Comparison of ENCODE assay signal across 25 mouse cellular contexts in genomic region chr1:77484766-77485596, GRCm38 (mm10). TPM values are rescaled to one million over a fixed set of nuclear protein-coding genes. Genes with fewer than 3 reads are reported as not detected.
DNase-seq lines count a peak whose midpoint lies in the region; ATAC-seq and TF ChIP-seq lines count a peak whose summit lies in the region.
"Had no signal": no experiment of that assay in that cellular context is flagged by ENCODE, and none has a peak within 500 bp of the region (broad histone marks: within the 10 kb centered on the region; RNA-seq: fewer than 3 reads in every experiment).

No protein-coding gene starts in this region.

- H3K27ac ChIP-seq in forebrain, embryonic 15.5 days (replicated peaks): 0 out of 2 replicates have a peak overlapping the region, but pooled peaks have one; percentile 57
- no peak overlapping the region for H3K27ac ChIP-seq in forebrain, embryonic 11.5 days (ENCODE audit: low read depth, low read length)
- no peak overlapping the region for H3K27ac ChIP-seq in lung, embryonic 15.5 days
- H3K27ac ChIP-seq in lung, postnatal 0 days (ENCODE audit: low read length): no peak overlapping the region
- H3K27ac ChIP-seq in forebrain, postnatal 0 days (ENCODE audit: low read depth, low read length): no peak overlapping the region
- H3K27ac ChIP-seq: embryonic facial prominence, embryonic 13.5 days; heart, embryonic 15.5 days; hindbrain, embryonic 14.5 days; liver, embryonic 13.5 days; neural tube, embryonic 13.5 days had no signal

- intact Hi-C loops in left cerebral cortex, postnatal 4 days (cut with DNase I): no loop called here

- H3K9ac ChIP-seq in forebrain, embryonic 15.5 days (replicated peaks): no peak overlapping the region
- no peak overlapping the region for H3K9ac ChIP-seq in forebrain, embryonic 11.5 days (ENCODE audit: low read length)
- H3K9ac ChIP-seq in lung, embryonic 15.5 days: no peak overlapping the region
- no peak overlapping the region for H3K9ac ChIP-seq in lung, postnatal 0 days (replicated peaks; ENCODE audit: low read depth)
- no peak overlapping the region for H3K9ac ChIP-seq in forebrain, postnatal 0 days
- H3K9ac ChIP-seq: embryonic facial prominence, embryonic 13.5 days; heart, embryonic 15.5 days; hindbrain, embryonic 14.5 days; liver, embryonic 13.5 days; neural tube, embryonic 13.5 days had no signal

- no peak for TF ChIP-seq CTCF in lung, postnatal 0 days (IDR thresholded peaks at IDR 0.05)
- TF ChIP-seq CTCF in forebrain, postnatal 0 days (IDR thresholded peaks at IDR 0.05; ENCODE audit: low read depth): no peak

- no peak for DNase-seq in forebrain, embryonic 11.5 days (ENCODE audit: low spot score)
- DNase-seq in lung, postnatal 0 days (ENCODE audit: low spot score): no peak
- DNase-seq in forebrain, postnatal 0 days: no peak
- no peak for DNase-seq in left cerebral cortex, postnatal 4 days
- DNase-seq: adrenal gland, adult 8-10 months; cerebellum, adult 18-20 months; cerebellum, postnatal 14 days; gastrocnemius, postnatal 25 days; heart, postnatal 36 days; kidney, adult 2 months; kidney, postnatal 14 days; liver, embryonic 13.5 days; lung, adult 2 months; midbrain, embryonic 14.5 days; retina, postnatal 1 day; right cerebral cortex, postnatal 25 days; spleen, adult 18-20 months had no signal

- no peak for TF ChIP-seq EP300 in lung, postnatal 0 days (IDR thresholded peaks at IDR 0.05)

- 65% methylated on average over 6 of the region's 6 CpGs for WGBS in forebrain, embryonic 15.5 days
- 94% methylated on average over 6 of the region's 6 CpGs for WGBS in forebrain, embryonic 11.5 days
- 49% methylated on average over 6 of the region's 6 CpGs for WGBS in lung, embryonic 15.5 days
- 61% methylated on average over 6 of the region's 6 CpGs for WGBS in lung, postnatal 0 days
- WGBS in forebrain, postnatal 0 days: 62% methylated on average over 6 of the region's 6 CpGs

- ATAC-seq in forebrain, embryonic 15.5 days (replicated peaks): 0 out of 2 replicates have a peak, but pooled peaks have one; percentile 38
- ATAC-seq in forebrain, embryonic 11.5 days (replicated peaks; ENCODE audit: low FRiP score): no peak
- peak; percentile 52; the same call in 1 of the 2 replicates for ATAC-seq in lung, embryonic 15.5 days (ENCODE audit: borderline replicate concordance, extremely low read depth, low FRiP score, low TSS enrichment)
- no peak for ATAC-seq in lung, postnatal 0 days
- ATAC-seq in forebrain, postnatal 0 days: peak; percentile 50; the same call in 1 of the 2 replicates
- no peak for ATAC-seq in megakaryocyte-erythroid progenitor cell, adult 5-6 weeks (replicated peaks; ENCODE audit: low FRiP score, low TSS enrichment, poor library complexity, severe bottlenecking)

- peaks cover 20% of the 10 kb centered on the region for H3K4me1 ChIP-seq in forebrain, embryonic 15.5 days
- peaks cover 3% of the 10 kb centered on the region; the same call in 1 of the 2 replicates for H3K4me1 ChIP-seq in forebrain, embryonic 11.5 days (replicated peaks; ENCODE audit: control insufficient read depth, insufficient read depth, low read length)
- peaks cover 12% of the 10 kb centered on the region; the same call in 1 of the 2 replicates for H3K4me1 ChIP-seq in lung, embryonic 15.5 days
- H3K4me1 ChIP-seq in lung, postnatal 0 days (ENCODE audit: insufficient read depth, low read depth, low read length): 0 out of 2 replicates have a peak, but pooled peaks cover 4% of the 10 kb centered on the region
- H3K4me1 ChIP-seq in forebrain, postnatal 0 days (ENCODE audit: insufficient read depth): peaks cover 3% of the 10 kb centered on the region; the same call in 1 of the 2 replicates
- H3K4me1 ChIP-seq: heart, embryonic 15.5 days; liver, embryonic 13.5 days; megakaryocyte, embryonic 14.5 days had no signal

- no peaks in the 10 kb centered on the region for H3K9me3 ChIP-seq in forebrain, embryonic 15.5 days
- H3K9me3 ChIP-seq in forebrain, embryonic 11.5 days (ENCODE audit: control insufficient read depth, low read length): no peaks in the 10 kb centered on the region
- no peaks in the 10 kb centered on the region for H3K9me3 ChIP-seq in lung, embryonic 15.5 days
- no peaks in the 10 kb centered on the region for H3K9me3 ChIP-seq in lung, postnatal 0 days (ENCODE audit: low read length)
- H3K9me3 ChIP-seq in forebrain, postnatal 0 days (ENCODE audit: low read length): no peaks in the 10 kb centered on the region
- H3K9me3 ChIP-seq: embryonic facial prominence, embryonic 13.5 days; heart, embryonic 15.5 days; liver, embryonic 13.5 days; megakaryocyte, embryonic 14.5 days; neural tube, embryonic 13.5 days had no signal

- H3K27me3 ChIP-seq in forebrain, embryonic 15.5 days: no peaks in the 10 kb centered on the region
- H3K27me3 ChIP-seq in forebrain, embryonic 11.5 days (ENCODE audit: control insufficient read depth, insufficient read depth, low read length): no peaks in the 10 kb centered on the region
- no peaks in the 10 kb centered on the region for H3K27me3 ChIP-seq in lung, embryonic 15.5 days
- no peaks in the 10 kb centered on the region for H3K27me3 ChIP-seq in lung, postnatal 0 days (replicated peaks; ENCODE audit: insufficient read depth, low read length)
- no peaks in the 10 kb centered on the region for H3K27me3 ChIP-seq in forebrain, postnatal 0 days (ENCODE audit: insufficient read depth, low read length)
- H3K27me3 ChIP-seq: embryonic facial prominence, embryonic 13.5 days; heart, embryonic 15.5 days; liver, embryonic 13.5 days; megakaryocyte, embryonic 14.5 days; neural tube, embryonic 13.5 days had no signal

- H3K4me2 ChIP-seq in forebrain, embryonic 15.5 days (replicated peaks): 0 out of 2 replicates have a peak overlapping the region, but pooled peaks have one; percentile 12
- no peak overlapping the region for H3K4me2 ChIP-seq in forebrain, embryonic 11.5 days (ENCODE audit: low read depth, low read length, severe bottlenecking)
- no peak overlapping the region for H3K4me2 ChIP-seq in lung, embryonic 15.5 days
- H3K4me2 ChIP-seq in lung, postnatal 0 days (replicated peaks; ENCODE audit: low read depth, low read length): no peak overlapping the region
- no peak overlapping the region for H3K4me2 ChIP-seq in forebrain, postnatal 0 days (ENCODE audit: low read depth)
- H3K4me2 ChIP-seq: embryonic facial prominence, embryonic 13.5 days; heart, embryonic 15.5 days; hindbrain, embryonic 14.5 days; liver, embryonic 13.5 days; neural tube, embryonic 13.5 days had no signal

- no peak overlapping the region for H3K4me3 ChIP-seq in forebrain, embryonic 15.5 days
- no peak overlapping the region for H3K4me3 ChIP-seq in forebrain, embryonic 11.5 days (ENCODE audit: low read depth, low read length)
- H3K4me3 ChIP-seq in lung, embryonic 15.5 days: no peak overlapping the region
- H3K4me3 ChIP-seq in lung, postnatal 0 days (ENCODE audit: low read depth, low read length): no peak overlapping the region
- H3K4me3 ChIP-seq in forebrain, postnatal 0 days (ENCODE audit: low read depth, low read length): no peak overlapping the region
- H3K4me3 ChIP-seq: embryonic facial prominence, embryonic 13.5 days; heart, embryonic 15.5 days; liver, embryonic 13.5 days; megakaryocyte, embryonic 14.5 days; neural tube, embryonic 13.5 days had no signal

- no peaks in the 10 kb centered on the region for H3K36me3 ChIP-seq in forebrain, embryonic 15.5 days
- H3K36me3 ChIP-seq in forebrain, embryonic 11.5 days (ENCODE audit: control insufficient read depth, insufficient read depth, low read length): no peaks in the 10 kb centered on the region
- no peaks in the 10 kb centered on the region for H3K36me3 ChIP-seq in lung, embryonic 15.5 days
- no peaks in the 10 kb centered on the region for H3K36me3 ChIP-seq in lung, postnatal 0 days (ENCODE audit: insufficient read depth, low read length)
- no peaks in the 10 kb centered on the region for H3K36me3 ChIP-seq in forebrain, postnatal 0 days (ENCODE audit: insufficient read depth)
- H3K36me3 ChIP-seq: heart, embryonic 15.5 days; liver, embryonic 13.5 days; neural tube, embryonic 13.5 days had no signal

RNA-seq across cellular contexts. Expression of gene Epha4, which starts 29.9 kb away (rescaled TPM):
- polyA plus RNA-seq in forebrain, embryonic 15.5 days (2015; fragmentation: Nextera tagmentation; extraction: Ambion mirVana): 93.3 and 95.7 TPM in 2 replicates
- polyA plus RNA-seq in forebrain, embryonic 11.5 days (2014; fragmentation: Nextera tagmentation; extraction: Ambion mirVana): 38.4 and 42.9 TPM in 2 replicates
- 14.2 and 16.9 TPM in 2 replicates for polyA plus RNA-seq in lung, embryonic 15.5 days (2015; fragmentation: Nextera tagmentation; extraction: Ambion mirVana)
- polyA plus RNA-seq in lung, postnatal 0 days (2015; fragmentation: Nextera tagmentation; extraction: Ambion mirVana): 9.5 and 9.6 TPM in 2 replicates
- 111 and 118 TPM in 2 replicates for total RNA-seq in forebrain, postnatal 0 days (2014; rRNA removed)
- polyA plus RNA-seq in forebrain, postnatal 0 days (2015; fragmentation: Nextera tagmentation; extraction: Ambion mirVana): 45.9 and 58.7 TPM in 2 replicates
- total RNA-seq in megakaryocyte-erythroid progenitor cell, adult 5-6 weeks (2014; fragmentation: Nextera tagmentation): 0.25 and 1.2 TPM in 2 replicates
- total RNA-seq in megakaryocyte-erythroid progenitor cell, adult 5-6 weeks (2017): 0.09 and 0.42 TPM in 2 replicates
- 100 to 1,000 TPM; 139 to 161 TPM for total RNA-seq in left cerebral cortex, postnatal 4 days (2021)

Comparison
In these comparisons a context has a peak if more than half of its experiments do, and no peak if none do; other contexts are left out.
1. ATAC-seq: peak in forebrain, embryonic 15.5 days (single experiment), lung, embryonic 15.5 days (single experiment) and forebrain, postnatal 0 days (single experiment); none in forebrain, embryonic 11.5 days (single experiment), lung, postnatal 0 days (single experiment) and megakaryocyte-erythroid progenitor cell, adult 5-6 weeks (single experiment).